Mouse (Mus musculus) B cell, adult (primary cell): ENCODE data around the gene Kcp. TPM values are rescaled to one million over a fixed set of nuclear protein-coding genes. Genes with fewer than 3 reads are reported as not detected.

Source experiments
- total RNA-seq: library from RNA; stranded (reverse); gene quantifications from 4 replicates; pipeline ENCODE4 v1.2.4, GENCODE M21; 2023; ENCODE audit not compliant: inconsistent age

Kcp gene
- total RNA-seq: 1.2 TPM in 1 of 4 replicates, not detected in the others

DNA sequence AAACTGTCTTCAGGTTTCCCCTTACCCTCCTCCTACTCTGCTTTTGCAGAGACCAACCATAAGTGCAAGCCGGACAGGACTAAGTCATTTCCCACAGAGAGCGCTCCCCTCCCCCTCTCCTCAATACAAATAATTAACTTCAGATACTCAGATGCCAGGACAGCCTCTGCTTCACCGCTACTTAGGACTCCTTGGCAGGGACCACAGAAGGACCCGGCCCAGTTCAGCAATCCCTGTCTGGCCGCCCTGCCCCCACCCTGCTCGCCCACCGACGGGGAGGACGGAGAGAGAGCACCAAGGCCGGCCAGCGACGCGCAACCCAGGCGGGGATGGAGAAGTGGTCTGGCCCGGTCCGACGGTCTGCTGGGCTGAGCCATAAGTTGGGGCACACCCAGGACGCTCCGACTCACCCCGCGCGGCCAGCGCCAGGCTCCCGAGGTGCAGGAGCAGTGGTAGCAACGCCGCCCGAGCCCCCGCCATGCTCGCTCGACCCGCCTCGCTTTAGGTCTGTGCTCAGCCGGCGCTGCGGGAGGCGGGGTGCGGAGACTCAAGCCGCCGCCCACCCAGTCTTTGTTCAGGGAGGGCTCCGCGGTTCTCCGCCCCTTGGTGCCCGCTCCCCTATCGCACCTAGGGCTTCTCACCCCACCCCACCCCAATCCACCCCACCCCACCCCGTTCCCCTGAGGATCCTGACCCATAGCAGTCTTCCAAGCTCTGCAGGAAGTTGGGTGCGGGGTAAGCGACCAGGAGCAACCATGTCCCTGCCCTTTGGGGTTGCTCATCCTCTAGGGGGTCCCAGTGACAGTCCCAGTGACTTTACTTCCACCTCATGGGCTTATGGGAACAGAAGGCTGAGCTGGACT is at the start of gene Kcp:
Gene Kcp, minus strand, starts transcription at position 506 of the 863 bp plus-strand sequence.

DNA sequence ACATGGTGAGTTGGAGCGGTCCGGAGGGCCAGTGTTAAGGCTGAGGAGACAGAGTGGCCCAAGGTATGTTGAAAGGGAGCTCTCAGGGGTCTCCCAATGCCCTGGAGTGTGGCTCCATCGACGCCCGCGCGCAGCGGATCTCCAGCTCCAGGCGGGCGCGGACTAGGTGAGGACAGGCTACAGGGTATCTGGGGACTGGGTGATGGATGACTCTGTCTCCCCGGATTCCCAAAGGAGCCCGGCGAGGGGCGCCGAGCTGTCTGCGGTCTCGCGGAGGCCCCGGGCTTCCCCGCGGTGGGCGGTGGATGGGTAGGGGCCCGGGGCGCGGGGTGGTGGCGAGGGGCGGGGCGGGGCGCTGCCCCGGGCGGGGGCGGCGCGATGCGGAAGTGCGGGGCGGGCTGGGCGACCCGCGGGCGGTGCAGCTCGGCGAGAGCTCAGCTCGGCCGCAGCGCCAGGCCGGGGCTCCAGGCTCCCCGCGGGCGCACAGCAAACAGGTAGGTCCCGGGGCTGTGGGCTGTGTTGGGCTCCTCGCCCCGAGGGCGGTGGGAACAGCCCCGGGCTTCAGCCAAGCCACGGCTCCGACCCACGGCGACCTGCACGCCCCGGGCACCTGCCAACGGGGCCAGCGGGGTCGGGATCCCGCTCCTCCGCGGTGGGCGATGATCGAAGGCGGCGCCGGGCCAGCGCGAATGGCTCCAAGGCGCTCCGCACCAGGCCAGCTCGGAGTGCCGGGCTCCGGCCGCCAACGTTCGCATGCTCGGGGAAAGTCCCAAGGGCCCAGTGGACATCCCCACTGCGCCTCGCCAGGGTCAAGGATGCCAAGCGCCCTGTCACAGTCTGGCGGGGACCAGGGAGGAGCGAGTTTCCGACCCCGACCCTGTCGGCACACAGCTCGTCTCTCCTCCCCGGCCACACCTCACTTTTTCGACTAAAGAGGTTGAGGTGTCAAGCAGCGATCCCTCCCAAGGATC is 18.8 kb upstream of the Kcp start, which contains the start of gene Irf5:
Gene Irf5, plus strand, starts transcription at position 345 of the 971 bp plus-strand sequence.

DNA sequence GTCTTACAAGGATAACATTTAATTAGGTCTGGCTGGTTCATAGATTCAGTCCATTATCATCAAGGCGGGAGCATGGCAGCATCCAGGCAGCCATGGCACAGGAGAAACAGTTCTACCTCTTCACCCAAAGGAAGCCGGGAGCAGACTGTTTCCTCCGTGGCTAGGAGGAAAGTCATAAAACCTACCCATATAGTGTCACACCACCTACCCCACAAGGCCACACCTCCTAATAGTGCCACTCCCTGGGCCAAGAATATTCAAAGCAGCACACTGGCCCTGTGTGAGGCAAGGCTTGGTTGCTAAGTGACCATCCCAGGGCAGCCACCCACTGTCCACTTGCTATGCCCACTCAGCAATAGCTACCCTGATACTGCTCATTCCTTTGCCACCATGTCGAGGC is 36.6 kb downstream of the Kcp start, which contains the start of gene Atp6v1fnb:
Gene Atp6v1fnb, plus strand, starts transcription at position 301 of the 400 bp plus-strand sequence.

DNA sequence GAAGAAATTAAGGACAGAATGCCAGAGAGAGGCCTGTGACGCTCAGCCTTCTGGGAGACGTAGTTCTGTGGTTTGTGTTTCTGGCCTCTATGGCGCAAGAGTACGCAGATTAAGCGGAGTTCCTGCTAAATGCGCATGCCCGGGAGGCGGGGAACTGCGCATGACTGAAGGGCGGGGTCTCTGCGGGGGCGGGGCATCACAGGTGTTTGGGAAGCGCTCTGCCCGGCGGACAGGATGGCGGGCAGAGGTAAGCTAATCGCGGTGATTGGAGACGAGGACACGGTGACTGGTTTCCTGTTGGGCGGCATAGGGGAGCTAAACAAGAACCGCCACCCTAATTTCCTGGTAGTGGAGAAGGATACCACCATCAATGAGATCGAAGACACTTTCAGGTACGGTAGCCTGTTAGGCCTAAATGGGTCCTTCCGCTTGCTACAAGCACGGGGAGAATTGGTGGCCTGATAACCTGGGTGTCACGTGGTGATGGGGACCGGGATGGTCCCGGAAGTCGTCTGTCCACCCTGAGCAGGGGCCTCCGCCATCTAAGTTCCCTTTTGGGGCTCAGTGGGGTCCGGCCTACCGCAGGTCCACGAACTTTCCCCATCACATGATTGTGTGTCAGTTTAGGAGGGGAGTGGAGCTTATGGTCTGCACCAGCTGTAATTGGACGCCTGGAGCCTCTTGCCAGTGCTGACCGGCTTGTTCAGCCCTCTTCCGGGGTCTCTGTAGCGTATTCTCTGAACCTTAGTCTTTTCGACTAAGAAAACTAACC is 40.0 kb downstream of the Kcp start, which contains the start of gene Atp6v1f:
Gene Atp6v1f, plus strand, starts transcription at position 136 of the 772 bp plus-strand sequence.

DNA sequence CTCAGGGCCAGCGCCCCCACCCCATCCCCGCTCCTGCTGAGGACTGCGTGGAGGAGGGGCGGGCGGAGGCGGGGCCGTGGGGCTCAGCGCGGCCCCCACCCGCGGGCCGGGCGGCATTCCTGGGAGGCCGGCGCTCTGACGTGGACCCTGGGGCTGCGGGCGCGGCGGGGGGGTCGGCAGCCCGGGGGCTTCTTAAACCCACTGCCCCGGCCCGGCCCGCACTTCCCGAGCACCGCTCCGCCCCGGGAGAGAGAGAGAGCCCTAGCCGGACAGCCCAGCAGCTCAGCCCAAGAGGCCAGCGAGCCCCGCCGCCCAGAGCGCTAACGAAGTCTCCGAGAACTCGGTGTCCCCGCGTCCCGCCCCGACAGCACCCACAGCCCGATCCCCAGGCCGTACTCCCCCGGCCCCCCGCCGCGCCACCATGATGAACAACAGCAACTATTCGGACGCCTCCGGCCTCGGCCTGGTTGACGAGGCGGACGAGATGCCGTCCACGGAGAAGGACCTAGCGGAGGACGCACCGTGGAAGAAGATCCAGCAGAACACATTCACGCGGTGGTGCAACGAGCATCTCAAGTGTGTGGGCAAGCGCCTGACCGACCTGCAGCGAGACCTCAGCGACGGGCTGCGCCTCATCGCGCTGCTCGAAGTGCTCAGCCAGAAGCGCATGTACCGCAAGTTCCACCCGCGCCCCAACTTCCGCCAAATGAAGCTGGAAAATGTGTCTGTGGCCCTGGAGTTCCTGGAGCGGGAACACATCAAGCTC is 74.5 kb downstream of the Kcp start, which contains the start of gene Flnc:
Gene Flnc, plus strand, starts transcription at position 219 of the 766 bp plus-strand sequence.

Other genes starting within 250 kb of the Kcp start
- 19.0 to 23.3 TPM (median 19.3 TPM) in 4 replicates for gene Hilpda, start 235.5 kb downstream of the Kcp start, total RNA-seq
- gene Fam71f2, start 228.4 kb downstream of the Kcp start, total RNA-seq: 1.4 to 2.6 TPM in 2 of 4 replicates, not detected in the others
- gene Fam71f1, start 188.8 kb downstream of the Kcp start, total RNA-seq: not detected in 4 replicates
- gene Calu, start 159.9 kb downstream of the Kcp start, total RNA-seq: 44.1 to 51.6 TPM (median 49.2 TPM) in 4 replicates
- not detected in 4 replicates for gene Opn1sw, start 119.5 kb downstream of the Kcp start, total RNA-seq
- not detected in 4 replicates for gene Ccdc136, start 111.6 kb downstream of the Kcp start, total RNA-seq
- 0.06 TPM in 1 of 4 replicates, not detected in the others for gene Flnc, start 74.7 kb downstream of the Kcp start, total RNA-seq
- 198 to 223 TPM (median 219 TPM) in 4 replicates for gene Atp6v1f, start 40.2 kb downstream of the Kcp start, total RNA-seq
- gene Atp6v1fnb, start 36.5 kb downstream of the Kcp start, total RNA-seq: 7.5 to 11.0 TPM (median 7.8 TPM) in 4 replicates
- gene Irf5, start 18.7 kb upstream of the Kcp start, total RNA-seq: 252 to 274 TPM (median 255 TPM) in 4 replicates
- gene Tnpo3, start 101.9 kb upstream of the Kcp start, total RNA-seq: 71.8 to 80.2 TPM (median 75.9 TPM) in 4 replicates
- gene Tspan33, start 186.3 kb upstream of the Kcp start, total RNA-seq: 0.51 to 0.96 TPM (median 0.64 TPM) in 4 replicates
- 0.16 to 0.18 TPM (median 0.18 TPM) in 3 of 4 replicates, not detected in the other for gene Smo, start 227.6 kb upstream of the Kcp start, total RNA-seq